Mouse (Mus musculus) brain, embryonic 18.5 days (tissue): ENCODE measurements around the gene Srd5a2.
"Not testable (repeated sequence)": the region's sequence is repeated elsewhere in the genome, so short reads cannot be mapped to it uniquely, and the experiment has no call there.

Source experiments
- DNase-seq: peaks from one replicate; pipeline ENCODE4 v3.0.0-alpha.2; 2012; ENCODE audit warnings: low read depth, low spot score

The Srd5a2 gene

GRCm38 (mm10) chr17:74047210-74048082 lies at the start of gene Srd5a2:
Gene Srd5a2 (minus strand): TSS chr17:74047916.
- no peak for DNase-seq

GRCm38 (mm10) chr17:74088886-74089678 lies 41.4 kb upstream of the Srd5a2 start:
- no peak for DNase-seq

- DNase-seq: no peak
Measured at GRCm38 (mm10) chr17:74088016-74088415, 40.3 kb upstream of the Srd5a2 start.

- DNase-seq: no peak
Measured at GRCm38 (mm10) chr17:74083370-74083769, 35.7 kb upstream of the Srd5a2 start.

- DNase-seq: no peak
Measured at GRCm38 (mm10) chr17:74080076-74080615, 32.4 kb upstream of the Srd5a2 start.

- no peak for DNase-seq
Measured at GRCm38 (mm10) chr17:74078776-74079495, 31.2 kb upstream of the Srd5a2 start.

GRCm38 (mm10) chr17:74073067-74073466 lies 25.4 kb upstream of the Srd5a2 start:
- DNase-seq: not testable (repeated sequence)

GRCm38 (mm10) chr17:74062763-74063162 lies 15.0 kb upstream of the Srd5a2 start:
- DNase-seq: not testable (repeated sequence)

GRCm38 (mm10) chr17:74048229-74048816 lies 607 bp upstream of the Srd5a2 start:
- no peak for DNase-seq

- no peak for DNase-seq
Measured at GRCm38 (mm10) chr17:74043754-74044153, 4.0 kb downstream of the Srd5a2 start.

- DNase-seq: peak; percentile 54
Measured at GRCm38 (mm10) chr17:74020526-74021203, 27.1 kb downstream of the Srd5a2 start.

GRCm38 (mm10) chr17:74018281-74018680 lies 29.4 kb downstream of the Srd5a2 start:
- no peak for DNase-seq

GRCm38 (mm10) chr17:74017649-74018048 lies 30.1 kb downstream of the Srd5a2 start:
- DNase-seq: no peak

- no peak for DNase-seq
Measured at GRCm38 (mm10) chr17:74015128-74015527, 32.6 kb downstream of the Srd5a2 start.

GRCm38 (mm10) chr17:74008680-74009079 lies 39.0 kb downstream of the Srd5a2 start:
- DNase-seq: no peak

- no peak for DNase-seq
Measured at GRCm38 (mm10) chr17:74007001-74007400, 40.7 kb downstream of the Srd5a2 start.

GRCm38 (mm10) chr17:74002396-74002795 lies 45.3 kb downstream of the Srd5a2 start:
- no peak for DNase-seq

GRCm38 (mm10) chr17:73995907-73996645 lies 51.6 kb downstream of the Srd5a2 start:
- DNase-seq: no peak

- no peak for DNase-seq
Measured at GRCm38 (mm10) chr17:73991264-73991663, 56.5 kb downstream of the Srd5a2 start.

- no peak for DNase-seq
Measured at GRCm38 (mm10) chr17:73986571-73986970, 61.1 kb downstream of the Srd5a2 start.
